Mouse (Mus musculus) thymus, postnatal 36 days (tissue): ENCODE data around the gene Wnk2.
A peak's percentile ranks its signal among the peaks of the same experiment; 100 is the strongest.

Experiments
- DNase-seq, 2 experiments: peaks; one replicate each; pipeline ENCODE4 v3.0.0; 2022; ENCODE audit warnings: mixed read lengths in 2 of 2

The Wnk2 gene

DNA sequence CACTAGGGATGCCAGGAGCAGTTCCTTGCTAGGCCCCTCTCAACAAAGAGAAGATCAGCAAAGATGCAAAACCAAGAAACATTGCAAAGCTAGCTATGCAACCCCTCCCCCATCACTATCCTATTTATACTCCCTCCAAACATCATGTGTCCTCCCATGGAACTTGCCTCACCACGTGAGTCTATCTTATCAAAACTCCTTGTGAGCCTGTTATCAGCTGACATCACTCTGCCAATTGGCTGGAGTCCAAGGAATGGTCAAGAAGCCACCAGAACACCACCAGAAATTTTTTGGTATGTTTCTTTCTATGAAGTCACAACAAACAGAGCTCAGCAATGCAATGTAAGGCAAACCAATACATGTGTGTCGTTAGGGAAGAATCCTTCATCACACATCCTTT lies 116.8 kb downstream of the Wnk2 start:
- DNase-seq, result no peak

DNA sequence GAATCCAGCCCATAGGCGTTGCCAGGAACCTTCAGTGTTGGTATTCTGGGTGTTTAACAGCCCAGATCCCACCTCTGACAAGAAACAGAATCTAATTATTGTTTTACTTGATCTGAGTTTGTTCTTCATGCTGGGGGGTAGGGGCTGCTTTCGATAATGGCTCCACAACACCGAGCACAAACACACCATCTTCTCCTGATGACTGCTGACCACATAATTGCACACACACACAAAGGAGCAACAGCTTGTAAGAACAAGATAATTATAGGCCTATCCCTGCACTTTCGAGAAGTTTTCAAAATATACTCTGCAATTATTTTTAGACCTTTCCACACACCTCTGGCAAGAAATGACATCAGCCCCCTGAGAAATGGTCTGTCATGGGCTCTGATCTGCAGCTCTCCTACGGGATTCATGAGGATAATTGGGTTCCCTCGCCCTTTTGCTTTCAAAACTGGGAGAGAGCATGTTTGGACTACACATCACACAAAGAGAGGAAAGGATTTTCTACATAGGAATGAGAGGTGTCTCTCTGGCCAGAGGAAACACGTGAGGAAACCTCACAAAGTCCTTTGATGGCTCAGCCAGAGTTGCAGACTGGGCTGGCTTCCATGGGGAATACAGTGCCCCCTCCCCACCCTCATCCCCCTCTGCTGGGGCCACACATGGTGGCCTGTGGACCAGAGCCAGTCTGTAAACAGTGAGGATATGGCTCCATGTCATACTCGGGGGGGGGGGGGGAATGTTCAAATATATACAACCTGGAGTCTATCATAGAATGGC lies 118.9 kb downstream of the Wnk2 start:
- DNase-seq, result no peak

DNA sequence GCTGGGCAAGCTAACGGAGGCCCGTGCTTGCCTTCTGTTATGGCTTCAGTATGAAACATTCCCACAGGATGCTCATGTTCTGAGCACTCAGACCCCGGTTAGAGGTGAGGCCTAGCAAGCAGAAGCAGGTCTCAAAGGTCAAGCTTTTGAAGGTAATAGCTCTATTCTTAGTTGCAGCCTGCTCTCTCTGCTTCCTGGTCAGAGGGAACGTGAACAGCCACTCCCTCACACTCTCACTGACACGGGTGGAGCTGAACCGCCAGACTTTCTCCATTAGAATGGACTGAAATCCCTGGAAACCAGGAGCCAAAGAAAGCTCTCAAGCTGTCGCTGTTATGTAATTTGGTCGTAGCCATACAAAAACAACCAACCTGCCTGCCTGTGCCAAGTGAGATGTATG lies 120.8 kb downstream of the Wnk2 start:
- no peak for DNase-seq

DNA sequence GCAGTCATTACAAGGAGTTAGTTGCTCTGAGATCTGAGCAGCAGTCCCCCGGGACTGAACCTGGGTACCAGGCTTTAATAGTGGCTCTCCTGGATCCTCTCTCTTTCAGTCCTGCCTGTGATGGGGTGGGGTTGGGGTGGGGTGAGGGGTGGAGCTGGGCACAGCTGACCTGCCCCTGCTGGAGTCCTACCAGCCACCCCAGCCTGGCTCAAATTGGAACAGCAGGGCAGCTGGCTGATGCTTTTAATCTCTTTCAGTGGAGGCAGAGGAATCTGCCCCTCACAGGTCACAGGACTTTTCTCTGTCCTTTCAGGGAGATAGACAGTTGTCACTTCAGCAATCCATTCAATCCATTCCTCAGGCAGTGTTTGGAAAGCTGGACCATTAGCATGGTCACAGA lies 122.3 kb downstream of the Wnk2 start:
- no peak for DNase-seq

DNA sequence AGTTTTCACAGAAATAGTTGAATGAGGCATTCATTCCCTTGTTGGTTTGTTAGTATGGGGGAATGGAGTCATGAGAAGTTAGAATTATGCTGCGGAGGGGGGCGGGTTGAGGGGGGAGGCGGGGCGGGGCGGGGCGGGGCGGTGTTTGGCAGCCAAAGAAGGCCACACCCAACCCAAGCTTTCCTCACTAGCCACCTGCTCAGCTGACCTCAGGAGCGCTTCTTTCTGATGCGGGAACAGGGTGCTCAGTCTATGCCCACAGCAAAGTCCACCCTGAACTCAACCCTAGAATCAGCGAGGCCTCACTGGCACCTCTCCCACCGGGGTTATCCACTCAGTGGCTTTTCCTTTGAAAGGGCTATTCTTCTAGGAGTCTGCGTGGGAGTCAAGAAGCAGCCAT lies 123.1 kb downstream of the Wnk2 start:
- no peak for DNase-seq

DNA sequence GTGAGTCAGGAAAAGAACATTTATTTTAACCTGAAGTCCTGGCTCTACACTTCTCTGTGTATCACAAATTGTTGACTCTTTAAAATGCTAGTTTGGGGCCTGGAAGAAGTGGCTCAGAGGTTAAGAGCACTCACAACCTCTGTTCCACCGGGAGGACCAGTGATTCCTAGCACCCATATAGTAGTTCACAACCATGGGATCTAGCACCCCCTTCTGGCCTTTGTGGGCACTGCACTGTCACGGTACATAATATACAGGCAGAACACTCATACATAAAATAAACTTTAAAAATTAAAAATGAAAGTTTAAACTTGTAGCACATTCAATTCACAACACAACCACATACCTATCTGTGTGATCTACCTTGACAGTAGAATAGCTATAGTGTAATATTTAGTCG lies 126.1 kb downstream of the Wnk2 start:
- DNase-seq, result peak; percentile 68 to 76

DNA sequence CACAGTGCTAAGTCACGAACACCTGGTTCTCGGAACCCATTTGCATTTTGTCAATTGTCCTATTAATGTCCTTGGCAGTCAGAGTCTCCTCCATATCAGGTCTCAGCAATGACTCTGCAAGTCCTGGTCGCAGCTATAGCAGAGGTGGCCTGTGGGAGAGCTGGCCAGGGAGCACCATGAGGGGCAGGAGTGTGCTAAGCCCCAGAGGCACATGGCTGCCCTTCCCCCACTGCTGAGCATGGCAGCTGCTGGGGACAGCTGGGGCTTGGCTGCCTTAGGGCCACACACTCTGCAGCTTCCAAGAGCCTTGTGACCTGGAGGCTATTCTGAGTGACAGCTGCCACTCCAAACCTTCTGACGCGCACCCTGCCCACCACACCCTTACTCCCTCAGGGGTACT lies 127.7 kb downstream of the Wnk2 start:
- DNase-seq, result no peak

DNA sequence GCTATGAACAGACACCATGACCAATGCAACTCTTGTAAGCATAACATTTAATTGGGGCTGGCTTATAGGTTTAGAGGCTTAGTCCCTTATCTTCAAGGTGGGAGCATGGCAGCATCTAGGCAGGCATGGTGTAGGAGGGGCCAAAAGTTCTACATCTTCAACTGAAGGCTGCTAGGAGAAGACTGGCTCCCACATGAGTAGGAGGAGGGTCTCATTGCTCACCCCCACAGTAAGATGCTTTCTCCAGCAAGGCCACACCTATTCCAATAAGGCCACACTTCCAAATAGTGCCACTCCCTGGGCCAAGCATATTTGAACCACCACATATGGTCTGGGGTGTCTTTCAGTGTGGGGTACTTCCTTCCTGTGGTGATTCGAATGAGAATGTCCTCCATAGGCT lies 130.4 kb downstream of the Wnk2 start:
- DNase-seq, result no peak

DNA sequence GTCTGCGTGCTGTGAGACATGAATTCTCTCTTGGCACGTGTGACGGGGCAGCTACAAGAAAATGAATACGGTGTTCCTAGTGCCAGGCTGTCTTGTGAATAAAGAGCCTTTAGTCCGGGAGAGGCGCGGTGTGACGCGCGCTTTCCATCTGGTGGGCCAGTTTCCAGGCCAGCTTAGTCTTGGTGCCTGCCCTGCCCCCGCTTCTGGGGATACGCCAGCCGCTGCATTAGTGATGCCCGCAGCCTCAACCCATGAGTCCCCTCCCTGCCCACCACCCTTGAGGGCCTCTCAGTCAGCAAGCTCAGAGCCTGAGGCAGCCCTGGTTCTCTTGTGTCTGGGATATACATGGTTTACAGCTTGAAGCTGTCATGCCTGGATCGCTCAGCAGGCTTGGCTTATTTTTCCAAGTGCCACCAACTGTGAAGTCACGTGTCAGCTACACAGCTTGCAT lies 131.5 kb downstream of the Wnk2 start:
- peak in 1 of 2 experiments; percentile 32 for DNase-seq

DNA sequence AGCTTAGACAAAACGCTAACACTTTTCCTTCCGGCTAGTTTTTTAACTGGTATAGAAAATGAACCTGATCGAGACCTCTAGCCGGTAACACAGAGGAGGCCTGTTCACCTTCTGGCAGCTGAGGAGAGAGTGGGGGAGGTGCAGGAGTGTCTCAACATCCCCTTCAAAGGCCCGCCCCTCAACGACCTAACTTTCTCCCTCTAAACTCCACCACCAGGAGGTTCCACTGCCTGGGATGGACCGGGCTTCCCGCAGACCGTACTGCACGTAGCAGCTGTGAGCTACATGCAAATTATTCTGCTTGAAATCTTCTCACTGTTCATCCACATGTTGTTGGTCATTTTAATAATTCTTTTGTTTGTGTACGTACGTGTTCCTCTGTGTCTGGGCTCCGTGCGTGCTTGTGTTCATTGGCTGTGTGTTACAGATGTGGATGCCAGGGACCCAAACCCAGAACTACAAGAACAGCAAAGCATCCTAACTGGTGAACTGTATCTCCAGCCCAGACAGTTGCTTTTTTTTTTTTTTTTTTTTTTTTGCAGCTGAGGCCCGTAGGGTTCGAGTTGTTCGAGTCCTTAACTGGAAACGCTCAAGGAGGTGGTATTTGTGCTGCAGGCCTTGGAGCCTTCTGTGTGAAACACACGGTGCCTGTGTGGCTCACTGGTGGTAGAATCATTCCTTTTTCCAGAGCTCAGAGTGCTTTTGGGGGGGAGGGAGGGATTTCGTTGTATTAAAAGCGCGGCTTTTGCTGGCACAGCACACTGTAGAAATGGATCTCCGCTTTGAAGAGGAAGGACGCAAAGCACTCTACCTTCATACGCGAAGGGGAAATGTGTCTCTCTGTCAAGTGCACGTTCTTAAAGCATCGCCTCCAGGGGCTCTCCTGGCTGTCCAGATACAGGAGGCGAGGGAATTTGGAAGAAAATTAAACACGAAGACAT lies 132.2 kb downstream of the Wnk2 start:
- peak; percentile 54 to 67 for DNase-seq

DNA sequence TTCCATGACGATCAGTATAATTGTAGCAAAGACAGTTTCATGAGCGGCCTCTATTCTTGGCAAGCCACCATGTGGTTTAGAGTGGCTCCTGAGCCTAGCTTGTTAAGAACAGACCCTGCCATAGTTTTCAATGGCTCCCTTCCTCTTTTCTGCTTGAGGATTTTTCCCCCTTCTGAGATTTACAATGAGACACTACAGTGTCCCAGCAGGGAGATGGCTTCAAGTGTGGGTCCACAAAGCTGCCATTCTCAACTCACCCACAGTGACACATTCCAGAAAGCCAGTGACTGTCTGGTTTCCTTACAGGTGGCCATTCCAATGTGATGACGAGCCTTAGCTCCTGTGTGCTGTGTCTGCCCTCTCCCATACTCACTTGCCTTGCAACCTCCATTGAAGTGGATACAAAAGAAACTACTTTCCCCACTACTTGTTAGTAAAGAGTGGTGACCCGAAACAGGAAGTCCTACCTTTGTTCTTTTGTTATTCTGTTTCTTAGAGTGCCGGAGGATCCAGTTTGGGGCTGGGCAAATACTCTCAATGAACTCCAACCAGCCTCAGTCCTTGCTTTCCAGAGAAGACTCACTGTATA lies 134.5 kb downstream of the Wnk2 start:
- DNase-seq, result no peak

DNA sequence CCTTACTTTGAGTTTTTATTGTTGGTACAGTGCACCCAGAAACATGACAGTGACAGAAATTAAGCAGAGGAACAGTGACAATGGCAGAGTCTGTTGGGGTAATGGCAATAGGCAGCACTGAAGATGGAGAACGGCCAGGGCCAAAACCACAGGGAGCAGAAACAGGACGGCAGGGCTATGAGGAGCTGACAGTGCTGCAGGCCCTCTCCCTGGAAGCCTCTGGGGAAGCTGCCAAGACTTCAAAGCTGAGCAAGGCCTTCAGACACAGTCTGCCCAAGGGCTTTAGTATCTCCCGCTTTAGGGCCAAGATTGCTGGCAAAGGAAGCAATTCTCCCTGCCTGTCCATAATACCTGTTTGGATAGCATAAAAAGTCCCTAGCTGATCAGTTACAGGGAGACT lies 146.1 kb downstream of the Wnk2 start:
- DNase-seq, result no peak

DNA sequence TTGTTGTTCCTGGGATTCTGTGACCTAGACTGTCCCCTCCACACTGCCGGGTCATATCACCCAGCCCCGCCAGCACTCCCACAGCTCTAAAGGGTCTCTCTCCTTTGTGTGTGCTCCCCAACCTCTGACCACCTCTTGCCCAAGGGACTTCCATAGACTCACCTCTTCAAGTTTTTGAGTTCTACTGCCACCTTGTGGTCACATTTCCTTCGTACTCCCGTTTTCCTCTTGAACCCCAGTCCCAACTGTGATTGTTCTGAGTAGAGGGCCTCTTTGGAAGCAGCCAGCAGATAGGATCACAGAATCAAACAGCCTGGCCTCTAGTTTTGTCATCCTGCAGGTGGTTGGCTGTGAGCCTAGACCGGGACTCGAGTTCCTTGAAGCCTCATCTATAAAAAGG lies 149.2 kb downstream of the Wnk2 start:
- peak; percentile 42 to 55 for DNase-seq

DNA sequence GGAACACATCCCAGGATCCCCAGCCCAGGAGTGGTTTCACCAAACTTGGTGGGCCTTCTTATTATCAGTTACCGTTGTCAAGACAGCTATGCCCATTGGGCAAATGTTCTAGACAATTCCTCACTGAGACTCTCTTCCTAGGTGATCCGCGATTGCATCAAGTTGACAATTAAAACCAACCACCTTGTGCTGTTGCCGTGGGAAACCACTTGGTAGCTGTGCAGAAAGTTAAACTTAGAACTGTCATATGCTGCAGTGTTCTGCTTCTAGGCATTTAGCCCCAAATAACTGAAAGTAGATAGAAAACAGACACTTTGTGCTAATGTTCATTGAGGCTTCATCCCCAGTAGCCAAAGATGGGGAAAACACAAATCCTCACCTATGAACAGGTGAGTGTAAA lies 151.1 kb downstream of the Wnk2 start:
- DNase-seq, result no peak

DNA sequence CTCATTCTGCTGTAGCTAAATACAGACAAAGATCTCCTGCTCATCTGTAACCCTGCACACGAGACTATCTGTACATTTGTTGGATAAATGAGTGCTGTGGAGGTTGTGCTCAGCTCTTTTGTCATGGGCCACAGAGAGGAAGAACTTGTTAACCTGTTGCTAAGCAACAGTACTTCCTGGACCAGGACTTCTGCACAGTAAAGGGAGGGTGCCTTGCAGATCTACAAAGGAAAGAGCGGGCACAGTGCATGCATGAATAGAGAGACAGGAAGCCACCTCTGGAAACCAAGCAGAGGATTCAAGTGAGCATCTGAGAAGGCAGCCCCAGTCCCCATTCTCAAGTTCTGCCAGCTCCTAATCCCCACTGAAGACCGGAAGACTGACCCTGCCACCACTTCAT lies 152.9 kb downstream of the Wnk2 start:
- DNase-seq, result peak; percentile 42 to 65

DNA sequence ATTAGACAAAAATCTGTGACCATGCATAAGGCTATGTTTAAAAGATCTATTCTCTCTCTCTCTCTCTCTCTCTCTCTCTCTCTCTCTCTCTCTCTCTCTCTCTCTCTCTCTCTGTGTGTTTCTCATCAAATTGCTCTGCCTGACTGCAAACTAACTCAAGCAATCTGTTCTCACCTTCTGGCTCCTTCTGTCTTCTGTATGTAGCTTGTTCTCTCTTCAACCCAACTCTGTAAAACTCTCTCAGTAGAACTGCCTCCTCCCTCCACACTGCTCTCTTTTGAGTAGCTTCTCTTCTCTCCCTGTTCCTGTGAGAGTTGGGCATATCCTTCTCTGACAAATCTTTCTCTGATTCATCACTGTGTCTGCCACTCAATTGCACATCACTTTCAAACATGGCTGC lies 154.9 kb downstream of the Wnk2 start:
- DNase-seq, result no peak

DNA sequence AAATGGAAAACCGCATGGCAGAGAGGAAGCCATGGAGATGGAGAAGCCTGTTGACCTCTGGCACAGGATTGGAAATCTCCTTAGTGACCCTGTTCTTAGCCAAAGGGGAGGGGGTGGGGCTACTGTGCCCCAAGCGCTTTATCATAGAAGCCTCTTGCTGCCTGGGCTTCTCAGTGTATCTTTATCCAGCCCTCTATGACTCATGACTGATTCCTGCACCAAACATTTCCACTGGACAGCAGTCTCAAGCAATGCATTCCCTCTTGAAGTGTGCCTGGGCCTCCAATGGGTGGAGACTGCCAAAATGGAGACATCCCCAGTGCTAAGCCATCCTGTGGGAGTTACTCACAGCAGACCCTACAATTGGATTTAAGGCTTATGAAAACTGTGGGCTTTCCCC lies 157.7 kb downstream of the Wnk2 start:
- no peak for DNase-seq
